Mouse (Mus musculus) lung, postnatal 4 days (tissue): ENCODE results near the gene Eif2b5.

Source experiments
- DNase-seq, 2 experiments: peaks; one replicate each; pipeline ENCODE4 v3.0.0; 2021

The Eif2b5 gene

DNA sequence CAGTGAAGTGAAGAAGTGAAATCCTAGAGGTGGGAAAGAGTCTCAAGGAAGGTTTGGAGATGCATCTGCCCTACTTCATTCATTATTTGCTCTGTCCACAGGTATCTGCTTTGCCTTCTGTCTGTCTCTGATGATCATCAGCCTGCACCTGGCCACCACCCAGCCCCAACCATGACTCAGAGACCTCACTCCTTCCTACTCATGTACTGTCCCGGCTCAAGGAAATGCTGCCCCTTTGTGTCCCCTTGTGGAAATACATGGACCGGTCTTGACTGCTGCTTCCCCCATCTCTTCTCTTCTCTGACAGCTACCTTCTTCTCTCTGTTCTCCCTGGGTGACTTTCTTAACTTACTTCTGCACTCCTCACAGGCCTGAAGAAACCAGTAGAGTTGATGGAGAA lies 8.0 kb upstream of the Eif2b5 start:
- no peak for DNase-seq

DNA sequence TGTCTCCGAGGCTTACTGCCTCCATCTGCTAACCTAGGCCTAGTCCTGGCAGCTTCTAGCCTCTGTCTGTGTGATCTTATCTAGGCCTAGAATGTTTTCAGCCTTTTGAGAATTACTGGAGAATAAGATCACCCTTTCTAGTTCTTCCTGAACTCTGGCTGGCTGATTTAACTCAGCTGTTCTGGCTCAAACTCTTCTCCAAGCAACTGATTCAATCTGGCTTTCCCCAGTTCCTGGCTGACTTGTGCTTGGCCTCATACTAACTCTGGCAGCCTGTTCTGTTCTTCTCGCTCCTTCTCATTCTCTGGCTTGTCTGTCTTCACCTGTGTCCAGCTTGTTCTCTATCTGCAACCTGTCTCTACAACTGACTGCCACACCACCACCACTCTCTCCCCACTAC lies 7.3 kb upstream of the Eif2b5 start:
- no peak for DNase-seq

DNA sequence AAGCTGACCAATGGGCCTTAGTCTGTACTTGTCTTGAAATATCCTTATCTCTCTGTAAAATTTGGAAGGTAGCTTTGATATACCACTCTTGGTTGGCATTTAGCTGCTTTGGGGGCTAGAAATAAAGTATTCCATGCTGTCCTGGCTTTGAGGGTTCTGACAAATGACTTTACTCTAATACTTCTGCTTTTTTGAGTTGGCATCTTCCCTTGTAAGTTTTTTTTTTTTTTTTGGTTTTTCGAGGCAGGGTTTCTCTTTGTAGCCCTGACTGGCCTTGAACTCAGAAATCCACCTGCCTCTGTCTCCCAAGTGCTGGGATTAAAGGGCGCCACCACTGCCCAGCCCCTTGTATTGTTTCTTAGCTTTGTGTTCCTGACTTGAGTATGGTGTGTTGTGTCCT lies 5.2 kb upstream of the Eif2b5 start:
- DNase-seq = no peak

DNA sequence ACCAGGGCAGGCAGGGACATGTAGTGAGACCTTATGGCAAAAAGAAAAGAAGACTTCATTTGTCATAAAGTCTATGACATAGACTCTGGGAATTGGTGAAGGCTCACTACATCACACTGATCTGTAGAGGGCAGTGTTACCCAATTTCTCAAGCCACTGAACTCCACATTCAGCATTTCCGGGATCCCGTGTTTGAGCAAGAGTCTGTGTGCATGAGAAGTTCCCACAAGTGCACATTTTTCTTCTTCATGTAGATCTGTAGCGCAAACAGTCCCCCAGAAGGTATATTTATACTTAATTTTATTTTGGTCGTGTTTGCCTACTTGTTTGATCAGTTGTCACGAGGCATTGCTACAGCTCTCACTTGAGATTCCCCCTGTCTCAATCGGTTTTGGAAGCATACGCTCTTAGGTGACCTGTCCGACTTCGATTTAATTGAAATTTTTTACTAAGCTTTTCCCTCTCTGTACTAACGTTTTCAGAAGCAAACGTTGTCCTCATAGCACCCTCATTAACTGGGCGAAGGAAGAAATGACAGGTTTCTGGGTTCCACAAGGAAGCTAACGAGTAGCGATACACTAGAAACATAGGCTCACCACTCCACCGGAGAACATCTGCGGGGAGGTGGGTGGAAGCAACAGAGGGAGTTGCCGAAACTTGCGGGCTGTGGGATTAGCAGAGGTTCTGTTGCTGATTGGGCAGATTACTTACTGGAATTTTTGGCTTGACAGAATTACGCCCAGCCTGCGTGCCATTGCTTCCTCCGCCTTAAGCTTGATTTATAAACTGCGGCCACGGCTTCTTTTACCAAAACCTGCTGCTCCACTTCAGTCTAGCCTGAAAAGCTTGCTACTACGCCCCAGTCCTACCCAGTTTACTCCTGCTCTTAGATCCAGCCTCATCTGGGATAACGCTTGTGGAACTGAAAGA lies 1.7 kb upstream of the Eif2b5 start:
- DNase-seq = peak; percentile 44 to 74

DNA sequence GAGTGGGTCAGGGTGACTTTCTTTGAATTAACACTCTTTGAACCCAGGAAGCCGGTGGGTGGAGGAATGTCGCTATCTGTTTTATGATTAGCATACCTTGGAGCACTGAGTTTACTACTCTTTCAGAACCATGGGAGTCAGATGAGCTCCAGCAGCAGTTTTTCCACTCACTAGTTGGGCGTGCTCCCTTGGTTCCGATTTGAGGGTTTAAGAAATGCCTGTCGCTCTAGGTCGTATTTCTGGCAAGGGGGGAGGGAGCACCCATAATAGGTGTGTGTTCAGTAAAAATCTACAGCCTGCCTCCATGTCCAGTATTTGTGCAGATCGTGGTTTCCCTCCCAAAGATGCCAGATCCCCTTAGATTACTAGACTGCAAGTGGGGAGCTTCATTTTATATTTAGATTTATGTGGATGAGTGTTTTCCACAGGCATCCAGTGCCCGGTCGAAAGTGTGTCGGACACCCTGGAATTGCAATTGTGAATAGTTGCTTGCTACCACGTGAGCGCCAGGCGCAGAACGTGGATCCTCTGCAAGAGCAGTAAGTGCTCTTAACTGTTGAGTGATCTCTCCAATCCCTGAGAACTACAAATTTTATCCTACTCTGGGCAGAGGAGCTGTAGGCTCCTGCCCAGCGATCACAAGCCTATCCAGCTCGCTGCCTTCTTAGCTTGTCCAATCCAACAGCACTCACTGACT lies 489 bp upstream of the Eif2b5 start:
- peak in 1 of 2 experiments; percentile 14 for DNase-seq

DNA sequence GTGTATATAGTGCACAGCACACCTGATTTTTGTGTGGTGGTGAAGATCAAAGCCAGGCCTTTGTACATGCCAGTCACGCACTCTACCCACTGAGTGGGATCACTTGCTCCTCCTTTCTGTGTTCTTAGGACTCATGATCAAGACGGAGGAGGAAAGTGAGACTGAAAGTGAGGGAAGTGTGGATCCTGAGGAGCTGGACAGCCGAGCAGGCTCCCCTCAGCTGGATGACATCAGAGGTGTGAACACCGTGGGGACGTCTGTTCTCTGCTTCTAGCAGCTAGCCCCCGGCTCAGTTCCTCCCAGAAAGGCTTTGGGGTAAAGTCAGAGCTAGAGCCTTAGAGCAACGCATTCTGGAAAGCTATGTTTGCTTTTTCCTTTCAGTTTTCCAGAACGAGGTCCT lies 7.4 kb downstream of the Eif2b5 start:
- DNase-seq = no peak

DNA sequence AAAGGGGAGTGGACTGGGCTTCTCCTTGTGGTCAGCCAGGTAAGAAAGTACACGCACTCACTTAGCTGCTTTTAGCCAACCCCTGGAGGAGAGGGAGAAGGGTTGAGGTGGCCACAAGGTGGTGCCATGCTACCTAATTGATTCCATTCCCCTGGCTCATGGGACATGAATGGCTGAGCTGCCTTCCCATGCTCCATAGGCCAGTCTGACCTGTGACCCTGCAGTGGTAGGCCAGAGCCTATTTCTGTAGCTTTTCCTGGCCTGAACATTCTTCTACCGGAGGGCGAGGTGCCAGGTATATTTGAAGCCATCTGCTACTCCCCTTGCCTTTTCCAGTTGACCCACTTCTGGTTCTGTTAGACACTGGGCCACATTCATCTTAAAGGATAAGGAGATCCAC lies 10.7 kb downstream of the Eif2b5 start:
- DNase-seq = peak in 1 of 2 experiments; percentile 49

DNA sequence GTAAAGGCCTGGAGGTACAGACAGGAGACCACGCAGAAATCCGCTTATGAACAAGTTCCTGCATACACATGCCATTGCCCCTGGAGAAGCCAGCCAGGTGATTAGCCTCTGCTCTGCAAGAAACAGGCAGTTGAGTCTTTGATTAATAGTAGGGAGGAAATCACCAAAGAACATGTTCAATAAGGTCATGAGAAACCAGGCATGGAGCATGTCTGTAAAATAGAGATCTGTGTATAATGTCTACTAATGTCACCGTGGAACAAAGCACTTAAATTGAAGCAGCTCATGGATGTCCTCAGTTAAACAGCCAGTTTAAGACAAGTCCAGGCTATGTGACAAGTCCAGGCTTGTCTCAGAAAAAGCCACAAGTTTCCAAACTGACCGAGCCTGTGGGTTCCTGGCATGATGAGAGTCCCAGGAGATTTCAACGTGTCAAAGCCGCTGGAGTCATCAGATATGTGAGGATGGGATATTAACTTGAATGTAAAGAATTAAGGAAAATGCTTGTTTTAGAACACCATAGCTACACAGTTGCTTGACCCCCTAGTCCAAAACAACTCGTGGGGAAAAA lies 12.7 kb downstream of the Eif2b5 start:
- no peak for DNase-seq

DNA sequence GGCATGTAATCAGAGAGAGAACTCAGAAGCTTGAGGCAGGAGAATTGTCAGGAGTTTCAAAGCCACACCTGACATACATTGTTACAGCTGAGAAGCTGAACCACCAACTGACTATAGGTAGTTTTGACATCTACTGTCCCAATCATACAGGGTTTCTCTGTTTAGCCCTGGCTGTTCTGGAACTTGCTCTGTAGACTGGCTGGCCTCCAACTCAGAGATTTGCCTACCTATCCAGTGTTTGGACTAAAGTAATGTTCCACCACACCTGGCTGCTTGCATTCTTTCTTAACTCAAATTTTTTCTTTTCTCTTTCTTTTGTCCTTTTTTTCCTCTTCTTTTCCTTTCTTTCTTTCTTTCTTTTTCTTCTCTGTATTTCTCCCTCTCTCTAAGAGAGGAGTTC lies 17.4 kb downstream of the Eif2b5 start:
- DNase-seq = no peak

DNA sequence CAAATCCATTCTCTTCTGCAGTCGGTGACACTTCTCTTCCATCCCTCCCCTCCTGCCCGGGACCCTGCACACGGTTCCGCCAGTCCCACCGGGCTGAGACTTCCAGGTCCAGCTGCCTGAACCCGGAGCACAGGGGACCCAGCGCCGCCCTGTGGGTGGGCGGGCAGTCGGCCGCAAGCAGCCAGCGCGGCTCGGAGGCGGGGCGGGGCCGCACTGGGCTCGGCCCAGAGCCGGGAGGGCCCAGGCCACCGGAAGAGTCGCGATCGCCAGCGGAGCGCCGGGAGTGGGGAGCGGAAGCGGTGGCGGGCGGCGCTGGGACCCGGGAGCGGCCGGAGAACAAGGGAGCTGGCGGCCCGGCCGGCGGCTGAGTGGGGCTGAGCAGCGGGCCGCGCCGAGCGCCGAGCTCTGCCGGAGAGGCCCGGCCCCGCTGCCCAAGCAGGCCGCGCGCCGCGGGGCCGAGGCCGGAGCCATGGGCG lies 18.1 kb downstream of the Eif2b5 start, which contains the start of gene Dvl3:
Gene Dvl3, plus strand, starts transcription at position 257 of the 476 bp plus-strand sequence.
- DNase-seq = peak; percentile 95 to 98

DNA sequence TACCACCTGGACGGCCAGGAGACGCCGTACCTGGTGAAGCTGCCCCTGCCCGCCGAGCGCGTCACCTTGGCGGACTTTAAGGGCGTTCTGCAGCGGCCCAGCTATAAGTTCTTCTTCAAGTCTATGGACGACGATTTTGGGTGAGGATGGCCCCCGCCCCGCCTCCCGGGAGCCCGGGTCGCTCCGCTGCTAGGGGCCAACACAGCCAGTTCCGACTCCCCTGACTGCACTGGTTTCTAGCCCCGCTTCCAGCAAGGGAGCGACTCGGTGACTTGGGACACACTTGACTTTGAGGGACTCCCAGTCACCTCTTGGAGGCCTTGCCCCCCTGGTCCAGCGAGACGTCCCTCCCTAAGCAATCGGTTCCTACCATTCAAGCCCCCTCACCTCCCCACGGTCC lies 18.6 kb downstream of the Eif2b5 start:
- no peak for DNase-seq

DNA sequence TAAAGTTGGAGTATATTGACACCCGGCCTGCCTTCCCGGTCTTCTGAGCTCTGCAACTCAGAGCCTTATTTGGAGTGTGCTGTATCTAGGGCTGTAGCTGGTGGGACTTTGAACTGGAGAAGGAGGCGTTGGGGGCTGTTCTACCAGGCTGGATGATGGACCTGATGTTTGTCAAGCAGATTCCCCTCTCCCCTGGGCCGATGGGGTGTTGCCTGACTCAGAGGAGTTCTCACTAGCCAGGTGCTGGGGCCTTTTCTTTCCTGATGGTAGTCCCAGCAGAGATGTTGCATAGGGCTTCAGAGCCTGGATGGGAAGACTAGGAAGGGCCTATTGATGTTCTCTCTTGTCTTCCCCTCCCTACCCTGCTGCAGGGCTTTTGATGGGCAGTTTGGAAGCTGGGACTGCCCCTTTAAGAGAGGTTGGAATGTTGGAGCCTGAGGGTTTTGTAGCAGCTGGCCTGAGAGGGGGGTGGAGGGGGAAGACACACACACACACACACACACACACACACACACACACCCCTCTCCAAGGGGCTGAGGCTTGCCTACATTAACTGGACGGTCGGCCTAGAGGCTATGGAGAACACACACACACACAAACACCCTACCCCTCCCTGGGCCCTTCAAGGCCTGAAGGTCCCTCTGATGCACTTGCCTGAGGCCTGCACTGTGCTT lies 19.2 kb downstream of the Eif2b5 start:
- DNase-seq = peak; percentile 57 to 70

DNA sequence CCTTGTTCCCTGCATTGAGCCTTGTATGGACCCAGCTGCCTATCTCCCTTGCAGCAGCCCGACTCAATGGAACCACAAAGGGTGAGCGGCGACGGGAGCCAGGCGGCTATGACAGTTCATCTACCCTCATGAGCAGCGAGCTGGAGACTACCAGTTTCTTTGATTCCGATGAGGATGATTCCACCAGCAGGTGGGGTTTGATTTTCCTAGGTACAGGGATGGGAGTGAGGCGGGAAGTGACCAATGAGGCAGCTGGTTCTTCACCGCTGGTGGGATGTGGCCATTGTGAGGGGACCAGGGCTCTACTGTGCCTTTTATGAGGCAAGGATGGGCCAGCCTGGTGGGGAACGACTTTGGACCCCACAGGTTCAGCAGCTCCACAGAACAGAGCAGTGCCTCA lies 25.3 kb downstream of the Eif2b5 start:
- DNase-seq = no peak

DNA sequence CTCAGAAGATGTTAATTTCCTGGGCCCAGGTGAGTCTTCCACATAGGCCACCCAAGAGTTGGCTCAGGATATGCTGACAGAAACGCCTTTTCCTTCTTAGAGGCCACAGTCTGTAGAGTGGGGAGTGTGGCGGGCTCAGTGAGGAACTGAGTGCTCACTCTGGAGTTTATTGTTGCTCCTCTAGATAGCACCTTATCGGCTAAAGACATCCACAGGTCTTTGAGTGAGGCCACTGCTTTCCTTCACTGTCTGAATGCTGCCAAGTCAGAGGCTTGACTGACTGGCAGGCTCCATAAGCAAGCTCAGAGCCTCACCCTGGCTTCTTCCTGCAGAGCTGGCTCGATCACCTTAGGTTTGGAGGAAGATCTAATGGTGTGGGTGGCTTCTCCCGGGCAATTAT lies 30.2 kb downstream of the Eif2b5 start:
- DNase-seq = peak in 1 of 2 experiments; percentile 14

DNA sequence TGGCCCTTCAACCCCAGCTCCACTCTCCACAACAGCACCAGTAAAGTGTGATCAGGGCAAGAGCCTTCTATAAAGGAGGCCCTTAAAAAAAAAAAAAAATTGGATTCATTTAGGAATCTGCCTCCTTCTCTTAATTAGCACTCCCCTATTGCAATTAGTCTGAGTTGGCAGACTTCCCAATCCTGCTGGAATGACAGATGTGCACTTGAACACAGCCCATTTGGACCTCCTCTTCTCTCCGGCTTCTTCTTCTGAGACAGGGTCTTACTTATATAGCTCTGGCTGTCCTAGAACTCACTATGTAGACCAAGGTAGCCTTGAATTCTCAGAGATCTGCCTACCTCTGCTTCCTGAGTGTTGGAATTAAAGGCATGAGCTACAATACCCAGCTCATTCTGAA lies 30.8 kb downstream of the Eif2b5 start:
- DNase-seq = no peak

DNA sequence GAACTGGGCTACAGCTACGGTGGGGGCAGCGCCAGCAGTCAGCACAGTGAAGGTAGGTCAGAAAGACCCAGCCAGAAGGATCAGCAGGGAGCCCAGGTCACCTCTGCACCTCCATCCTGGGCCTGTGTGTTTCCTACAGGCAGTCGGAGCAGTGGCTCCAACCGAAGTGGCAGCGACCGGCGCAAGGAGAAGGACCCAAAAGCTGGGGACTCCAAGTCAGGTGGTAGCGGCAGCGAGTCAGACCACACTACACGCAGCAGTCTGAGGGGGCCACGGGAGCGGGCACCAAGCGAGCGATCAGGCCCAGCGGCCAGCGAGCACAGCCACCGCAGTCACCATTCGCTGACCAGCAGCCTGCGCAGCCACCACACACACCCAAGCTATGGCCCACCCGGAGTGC lies 32.3 kb downstream of the Eif2b5 start:
- DNase-seq = no peak

DNA sequence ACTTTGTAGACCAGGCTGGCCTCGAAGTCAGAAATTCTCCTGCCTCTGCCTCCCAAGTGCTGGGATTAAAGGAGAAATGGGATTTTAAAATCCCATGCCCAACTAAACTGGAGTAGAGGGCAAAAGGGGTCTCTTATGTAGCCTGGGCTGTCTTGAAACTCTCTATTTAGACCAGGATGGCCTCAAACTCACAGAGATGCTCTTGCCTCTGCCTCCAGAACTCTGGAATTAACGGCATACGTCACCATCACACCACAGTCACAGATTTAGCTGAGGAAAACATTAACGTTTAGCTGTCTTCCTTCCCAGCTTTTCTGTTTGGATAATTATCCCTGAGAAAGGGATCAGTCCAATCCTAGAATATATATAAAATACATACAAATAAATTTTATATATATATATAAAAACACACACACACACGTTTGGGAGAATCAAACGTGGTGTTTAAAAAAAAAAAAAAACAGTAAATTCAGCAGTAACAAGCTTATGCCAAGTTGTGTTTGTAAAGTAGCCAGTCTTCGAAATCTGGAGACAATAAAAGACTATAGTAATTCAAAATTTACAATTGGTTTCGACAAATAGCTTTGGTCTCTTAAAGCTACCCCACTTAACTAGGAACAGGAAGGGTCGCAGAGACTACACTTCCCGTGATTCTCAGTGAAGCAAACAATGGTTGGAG lies 36.1 kb downstream of the Eif2b5 start:
- DNase-seq = peak in 1 of 2 experiments; percentile 5

DNA sequence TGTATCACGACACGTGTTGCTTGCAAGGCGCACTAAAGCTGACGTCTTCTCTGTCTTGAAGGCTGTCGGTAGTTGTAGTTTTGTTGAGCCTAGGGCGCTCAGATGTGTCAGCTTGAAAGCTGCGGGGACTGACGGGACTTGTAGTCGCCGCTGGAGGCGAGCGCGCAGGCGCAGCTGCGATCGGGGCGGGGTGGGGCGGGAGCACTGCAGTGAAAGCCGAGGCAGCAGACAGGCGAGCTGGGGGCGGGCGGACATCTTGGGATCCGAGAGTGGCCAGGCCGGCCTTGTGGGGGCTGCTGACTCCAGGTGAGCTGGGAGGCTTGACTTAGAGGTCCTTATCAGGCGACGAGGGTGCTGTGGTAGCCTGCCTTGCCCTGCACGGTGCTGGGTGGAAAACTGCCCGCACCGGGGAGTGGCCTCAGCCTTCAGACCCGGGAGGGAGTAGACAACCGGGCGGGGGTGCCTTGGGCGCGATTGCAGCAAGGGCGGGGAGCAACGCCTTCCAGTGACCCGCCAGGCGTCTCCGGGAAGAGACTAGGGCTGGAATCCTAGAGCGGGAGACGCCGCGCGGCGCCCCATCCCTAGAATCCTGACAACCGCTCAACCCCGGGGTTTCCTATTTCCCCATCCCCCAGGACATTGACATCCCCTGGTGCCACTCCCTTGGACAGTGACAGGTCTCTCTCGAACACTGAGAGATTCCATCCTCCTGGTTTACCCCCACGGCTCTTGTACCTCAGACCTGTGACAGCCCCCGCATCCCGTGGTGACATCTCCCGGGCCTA lies 36.9 kb downstream of the Eif2b5 start, which contains the start of gene Ap2m1:
Gene Ap2m1, plus strand, starts transcription at position 183 of the 785 bp plus-strand sequence.
- DNase-seq = peak; percentile 95 to 97

DNA sequence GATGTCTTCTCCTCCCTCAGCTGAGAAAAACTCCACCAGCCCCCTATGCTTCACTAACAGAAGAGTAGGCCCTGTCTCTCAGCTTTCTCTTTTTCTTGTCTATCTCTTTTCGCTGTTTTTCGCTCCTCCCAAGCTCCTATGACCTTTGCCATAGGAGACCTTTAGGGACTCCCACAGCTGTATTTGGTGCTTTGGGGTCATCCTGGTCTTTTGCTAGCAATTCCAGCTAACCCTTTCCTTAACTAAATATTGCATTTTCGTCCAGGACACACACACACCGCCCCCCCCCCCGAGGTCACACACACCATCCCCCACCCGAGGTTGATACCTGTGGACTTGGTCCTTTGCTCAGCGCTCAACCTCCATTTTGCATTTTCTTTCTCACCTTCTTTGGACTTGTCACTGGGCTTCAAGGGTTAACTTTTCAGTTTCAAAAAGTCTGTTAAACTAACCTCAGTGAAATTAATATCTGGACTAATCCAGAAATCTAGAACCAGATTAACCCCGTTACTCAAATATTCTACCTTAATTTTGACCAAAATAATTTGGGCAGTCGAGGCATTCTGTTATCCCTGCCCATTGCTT lies 37.6 kb downstream of the Eif2b5 start:
- no peak for DNase-seq

DNA sequence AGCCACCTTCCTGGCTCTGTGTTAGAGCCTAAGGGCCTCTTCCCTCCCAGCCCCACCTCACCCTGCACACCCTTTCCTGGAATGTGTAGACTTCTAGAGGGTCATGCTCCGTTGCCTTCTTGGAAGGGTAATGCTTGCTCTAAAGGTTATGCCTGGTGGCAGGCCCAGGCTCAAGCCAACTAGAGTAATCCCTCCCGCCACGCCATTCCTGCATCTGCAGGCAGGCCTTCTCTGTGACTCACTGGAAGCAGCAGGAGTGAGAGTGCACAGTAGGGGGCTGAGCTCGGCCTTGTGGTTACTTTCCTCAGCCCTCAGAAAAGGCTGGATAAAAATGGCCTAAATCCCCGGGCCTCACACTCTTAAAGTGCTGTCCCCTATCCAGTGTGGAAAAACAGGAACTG lies 38.5 kb downstream of the Eif2b5 start:
- no peak for DNase-seq
